Mouse (Mus musculus) A20 (cell line): Measurements from ENCODE around the gene Crtac1.

Experiments
- DNase-seq: peaks from one replicate; pipeline ENCODE4 v3.0.0-alpha.2; 2011; ENCODE audit warnings: low read depth, low spot score

Crtac1 gene

DNA sequence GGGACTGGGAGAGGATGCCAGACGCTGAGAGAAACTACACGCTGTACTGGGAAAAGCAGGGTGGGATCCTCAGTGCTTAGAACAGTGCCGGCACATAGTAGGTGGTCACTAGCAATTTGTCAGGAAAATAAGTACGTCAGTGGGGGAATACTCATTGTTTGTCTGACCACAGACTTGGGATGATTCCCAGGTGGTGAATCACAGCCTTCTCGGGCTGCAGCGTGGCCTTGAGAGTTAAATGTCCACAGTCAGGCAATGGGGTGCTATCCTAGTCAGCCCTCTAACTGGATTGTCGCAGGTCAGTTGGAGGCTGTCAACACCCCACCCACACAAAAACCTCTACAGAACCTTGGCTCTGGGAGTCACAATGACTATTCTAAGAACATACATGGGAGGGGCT lies 100.1 kb downstream of the Crtac1 start:
- no peak for DNase-seq

DNA sequence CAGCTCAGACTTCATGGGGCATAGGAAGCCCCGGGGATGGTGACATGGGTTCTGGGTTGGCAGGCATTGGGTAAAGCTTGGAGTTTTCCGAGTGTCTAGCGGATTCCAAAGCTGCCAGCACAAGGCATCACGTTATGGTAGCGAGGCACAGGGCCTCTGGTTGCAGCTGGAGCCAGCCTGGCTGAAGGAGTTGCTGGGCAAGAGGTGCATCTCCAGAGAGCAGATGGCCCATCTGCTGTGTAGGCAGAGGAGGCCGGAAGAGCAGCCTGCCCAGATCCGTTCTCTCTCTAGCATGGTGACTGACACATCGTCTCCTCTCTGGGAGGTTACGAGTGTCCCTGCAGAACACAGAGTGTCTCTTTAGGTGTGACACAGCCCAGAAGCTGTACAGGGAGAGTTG lies 103.4 kb downstream of the Crtac1 start:
- DNase-seq = no peak

DNA sequence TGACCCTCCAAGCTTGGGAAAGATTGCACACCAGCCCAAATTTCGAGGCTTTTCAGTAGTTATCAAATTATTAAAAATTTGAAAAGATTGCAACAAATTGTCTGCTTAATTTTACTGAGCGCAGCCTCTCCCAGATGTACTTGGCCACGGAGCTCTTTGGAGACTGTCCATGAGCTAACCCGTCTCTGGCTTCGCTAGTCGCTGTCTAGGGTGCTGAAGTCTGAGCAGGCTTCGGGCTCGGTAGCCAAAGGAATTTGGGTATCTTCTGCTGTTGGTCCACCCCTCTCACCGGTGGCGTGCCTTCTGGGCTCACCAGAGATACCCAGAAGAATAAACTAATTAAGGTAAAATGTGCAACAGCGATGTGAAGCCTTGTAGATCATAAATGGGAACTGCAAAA lies 105.7 kb downstream of the Crtac1 start:
- no peak for DNase-seq

DNA sequence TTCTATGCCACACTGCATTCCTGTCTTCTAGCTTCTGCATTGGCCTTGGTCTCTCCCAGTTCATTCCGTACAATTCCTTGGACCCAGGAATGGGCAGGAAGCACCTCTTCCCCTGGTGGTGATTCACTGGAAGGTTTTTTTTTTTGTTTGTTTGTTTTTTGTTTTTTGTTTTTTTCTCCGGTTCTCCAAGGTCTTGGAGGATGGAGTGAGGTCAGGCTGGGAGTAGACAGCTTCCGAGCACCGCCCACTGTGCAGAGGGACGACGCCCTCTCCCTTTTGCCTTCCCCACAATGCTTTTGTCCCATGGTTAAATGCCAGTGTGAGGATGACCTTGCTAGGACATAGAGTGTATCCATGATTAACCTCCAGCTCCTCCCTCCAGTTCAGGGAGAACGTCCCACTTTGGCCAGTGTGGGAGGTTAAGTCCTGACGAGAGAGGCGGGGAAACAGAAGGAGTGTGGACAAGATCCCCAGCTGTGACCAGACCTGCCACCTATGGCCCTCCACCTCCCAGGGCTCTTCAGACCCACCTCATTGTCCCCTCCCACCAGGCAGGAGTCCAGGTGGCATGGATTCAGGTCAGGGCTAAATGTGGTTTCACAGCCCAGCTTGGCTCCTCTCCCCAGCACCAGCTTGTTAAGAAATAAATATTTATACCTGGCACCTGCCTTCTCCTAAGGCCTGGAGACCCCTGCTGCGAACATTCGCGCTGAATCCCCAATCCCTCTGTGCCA lies 109.1 kb downstream of the Crtac1 start:
- DNase-seq = no peak

DNA sequence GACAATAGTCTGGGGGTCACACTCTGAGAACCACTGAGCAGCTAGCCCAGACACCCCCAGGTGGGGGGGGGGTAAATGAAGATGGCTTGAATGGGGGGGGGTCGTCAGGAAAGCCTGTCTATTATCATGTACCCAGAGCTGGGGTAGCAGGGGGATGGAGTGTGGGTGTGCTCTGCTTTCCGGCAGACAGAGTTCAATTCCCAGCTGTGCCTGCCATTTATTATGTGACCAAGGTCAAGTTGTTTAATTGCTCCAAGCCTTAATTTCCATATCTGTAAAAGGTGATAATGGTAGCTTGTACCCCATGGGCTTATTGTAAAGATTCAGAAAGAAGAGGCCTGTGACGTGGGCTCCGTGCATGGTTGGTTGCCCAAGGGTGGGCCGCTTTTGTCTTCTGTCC lies 109.6 kb downstream of the Crtac1 start:
- no peak for DNase-seq

DNA sequence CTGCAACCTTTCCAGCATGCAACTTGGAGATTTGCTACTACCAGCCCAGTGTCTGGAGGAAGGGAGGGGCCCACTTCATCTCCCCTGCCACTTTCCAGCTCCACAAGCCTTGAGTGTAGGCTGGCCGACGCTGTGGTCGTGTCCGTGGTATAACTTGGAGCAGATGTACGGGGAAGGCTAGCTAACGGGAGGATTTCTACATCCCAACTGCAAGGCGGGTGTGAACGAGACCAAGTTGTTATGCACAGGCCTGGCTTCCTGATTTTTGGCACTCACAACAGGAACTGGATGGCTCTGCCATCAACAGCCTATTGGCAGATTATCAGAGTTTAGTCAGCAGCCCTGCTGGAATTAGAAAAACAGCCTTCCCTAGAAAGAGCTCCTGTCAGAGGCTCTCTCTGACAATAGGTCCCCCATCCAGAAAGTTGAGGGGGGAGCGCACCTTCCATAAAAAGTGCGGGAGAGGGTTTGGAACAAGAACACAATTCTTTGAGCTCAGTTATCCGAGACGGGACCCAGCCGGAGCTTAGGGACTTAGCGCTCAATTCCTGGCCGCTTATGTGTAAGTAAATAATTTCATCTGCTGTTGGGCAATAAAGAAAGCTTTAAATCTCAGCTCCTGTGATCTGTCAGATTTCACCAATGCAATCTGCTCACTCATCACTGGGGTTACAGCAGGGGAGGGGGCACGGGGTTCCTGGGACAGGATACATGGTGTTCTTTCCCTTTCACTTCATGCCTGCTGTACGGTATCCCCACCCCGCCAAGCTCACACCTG lies 113.7 kb downstream of the Crtac1 start:
- DNase-seq = no peak

DNA sequence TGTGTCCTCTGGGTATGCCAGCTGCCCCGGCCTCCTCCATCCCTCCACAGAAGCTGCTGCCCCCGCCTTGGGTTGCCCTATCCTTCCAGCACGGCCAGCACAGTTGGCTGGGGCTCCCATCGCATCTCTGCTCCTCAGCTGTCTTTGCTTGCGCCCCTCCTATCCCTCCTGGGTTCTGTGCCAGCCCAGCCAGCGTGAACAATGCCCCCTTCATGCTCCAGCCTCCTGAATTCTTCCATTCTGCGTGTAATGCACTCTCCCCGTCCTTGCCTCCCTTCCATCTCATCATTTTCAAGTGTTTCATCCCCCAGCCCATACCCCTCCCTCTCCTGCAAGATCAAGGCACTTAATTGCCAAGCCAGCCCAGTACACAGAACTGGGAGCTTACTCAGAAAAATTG lies 114.6 kb downstream of the Crtac1 start:
- no peak for DNase-seq

GRCm38 (mm10) chr19:42316525-42316924 lies 115.1 kb downstream of the Crtac1 start:
- DNase-seq = no peak

DNA sequence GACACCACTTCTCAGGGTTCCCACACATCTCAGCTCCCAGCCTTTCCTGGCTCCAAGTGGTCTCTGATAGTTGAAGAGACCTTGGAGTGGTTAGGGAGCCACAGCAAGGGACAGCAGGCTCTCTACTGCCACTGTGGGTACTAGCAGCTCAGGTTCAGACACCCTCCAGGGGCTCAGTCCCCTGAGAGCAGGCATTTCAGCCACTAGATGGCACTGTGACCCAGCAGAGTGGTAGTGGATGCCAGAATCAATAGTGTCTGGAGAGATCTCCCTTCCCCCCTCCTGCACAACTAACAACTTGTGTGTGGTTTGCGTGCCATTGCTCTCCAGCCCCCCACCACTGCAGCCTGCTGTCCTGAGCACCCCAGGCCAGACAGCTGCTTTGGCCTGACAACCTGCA lies 115.7 kb downstream of the Crtac1 start:
- peak; percentile 67 for DNase-seq

DNA sequence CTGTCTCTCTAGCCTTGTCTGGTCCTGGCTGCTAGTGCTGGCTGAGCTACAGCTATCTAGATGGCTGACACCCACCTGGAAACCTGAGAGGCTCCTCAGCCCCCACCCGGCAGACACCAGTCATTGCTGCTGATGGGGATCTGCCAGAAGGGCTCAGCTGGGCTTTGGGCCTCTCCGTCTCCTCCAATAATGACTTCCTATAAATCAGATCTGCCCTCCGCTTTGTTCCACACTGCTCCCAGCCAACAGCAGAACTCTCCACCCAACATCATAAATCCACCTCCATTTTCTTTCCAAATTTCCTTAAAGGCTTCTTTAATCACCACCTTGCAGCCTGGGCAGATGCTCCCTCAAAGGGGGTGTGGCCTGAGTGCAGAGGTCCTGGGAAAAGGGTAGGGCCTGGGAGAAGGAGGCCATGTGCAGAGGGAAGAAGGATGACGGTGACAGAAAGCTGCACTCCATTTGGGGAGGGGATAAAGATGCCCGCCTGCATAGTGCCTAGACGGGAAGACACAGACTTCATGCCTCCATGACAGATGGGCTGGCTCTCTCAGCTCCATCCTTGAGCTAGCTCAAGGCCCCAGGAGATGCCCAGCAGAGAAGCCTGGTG lies 116.4 kb downstream of the Crtac1 start:
- DNase-seq = no peak

- DNase-seq = no peak
Measured at GRCm38 (mm10) chr19:42312191-42312590, 119.4 kb downstream of the Crtac1 start.

- peak; percentile 4 for DNase-seq
Measured at GRCm38 (mm10) chr19:42311332-42311731, 120.3 kb downstream of the Crtac1 start.

DNA sequence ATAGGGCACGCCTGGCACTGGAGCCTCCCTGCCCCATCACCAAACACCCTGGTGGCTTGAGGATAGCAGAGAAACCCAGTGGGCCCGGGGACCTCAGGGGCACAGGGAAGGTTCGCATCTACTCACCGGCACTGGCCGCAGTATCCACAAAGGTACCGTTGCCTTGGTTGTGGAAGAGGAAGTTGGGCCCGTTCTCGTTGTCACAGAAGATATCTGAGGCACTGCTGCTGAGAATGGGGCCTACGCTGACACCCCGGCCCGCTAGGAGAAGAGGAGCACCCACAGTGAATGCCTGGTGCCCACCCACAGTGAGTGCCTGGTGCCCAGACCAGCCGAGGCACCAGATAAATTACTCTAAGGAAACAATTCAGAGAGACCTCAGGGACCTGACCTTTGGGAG lies 122.7 kb downstream of the Crtac1 start:
- no peak for DNase-seq

DNA sequence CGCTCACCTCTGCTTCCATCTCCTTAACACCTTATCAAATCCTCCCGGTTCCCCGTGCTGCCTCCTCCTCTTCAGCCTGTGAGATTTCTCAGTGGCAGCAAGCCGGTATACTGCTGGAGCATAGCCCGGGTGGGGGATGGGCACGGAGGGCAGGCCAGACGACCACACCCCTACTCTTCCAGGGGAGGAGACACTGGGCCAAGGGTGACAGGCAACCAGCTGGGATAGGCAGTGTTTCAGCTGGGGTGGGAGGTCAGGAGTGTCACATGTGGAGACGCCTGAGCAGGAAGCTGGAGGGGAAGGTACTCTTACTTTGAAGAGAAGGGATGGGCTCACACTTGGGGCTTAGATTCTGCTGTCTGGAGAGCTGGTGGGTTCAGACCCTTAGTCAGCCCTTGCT lies 124.6 kb downstream of the Crtac1 start:
- DNase-seq = no peak

DNA sequence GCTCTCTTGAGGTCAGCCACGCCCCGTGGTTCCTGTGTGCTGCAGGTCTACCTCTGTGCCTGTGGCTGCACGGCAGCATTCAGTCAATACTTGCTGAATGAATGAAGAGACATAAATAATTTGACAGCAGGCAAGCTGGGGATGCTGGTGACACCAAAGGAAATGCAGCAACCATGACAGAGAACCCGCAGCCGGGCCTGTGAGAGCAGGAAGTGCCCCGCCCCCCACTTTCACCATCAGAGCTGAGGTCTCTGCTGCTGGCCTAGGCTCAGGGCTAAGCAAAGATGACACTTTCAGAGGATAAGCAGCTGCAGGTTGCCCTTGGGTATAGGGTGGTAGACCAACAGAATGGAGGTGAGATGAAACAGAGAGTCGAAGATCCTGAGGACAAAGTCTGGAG lies 125.4 kb downstream of the Crtac1 start:
- DNase-seq = peak; percentile 54

- peak; percentile 25 for DNase-seq
Measured at GRCm38 (mm10) chr19:42305746-42306145, 125.8 kb downstream of the Crtac1 start.

DNA sequence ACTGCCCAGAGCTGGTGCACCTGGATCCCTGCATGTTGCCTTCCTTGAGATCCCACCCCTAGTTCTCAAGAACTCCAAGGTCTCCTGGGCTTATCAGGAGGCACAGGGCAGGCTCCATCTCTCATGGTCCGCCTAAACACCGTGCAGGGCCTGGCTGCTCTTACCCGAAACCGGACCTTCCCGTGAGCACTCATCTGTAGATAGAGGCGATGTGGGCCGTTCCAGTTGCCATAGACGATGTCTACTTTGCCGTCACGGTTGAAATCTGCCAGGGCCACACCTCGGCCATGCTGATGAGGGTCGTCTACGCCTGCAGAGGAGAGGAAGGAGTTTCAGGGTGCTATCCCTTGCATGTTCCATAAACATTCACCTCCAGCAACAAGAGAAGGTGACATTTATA lies 127.1 kb downstream of the Crtac1 start:
- peak; percentile 5 for DNase-seq

DNA sequence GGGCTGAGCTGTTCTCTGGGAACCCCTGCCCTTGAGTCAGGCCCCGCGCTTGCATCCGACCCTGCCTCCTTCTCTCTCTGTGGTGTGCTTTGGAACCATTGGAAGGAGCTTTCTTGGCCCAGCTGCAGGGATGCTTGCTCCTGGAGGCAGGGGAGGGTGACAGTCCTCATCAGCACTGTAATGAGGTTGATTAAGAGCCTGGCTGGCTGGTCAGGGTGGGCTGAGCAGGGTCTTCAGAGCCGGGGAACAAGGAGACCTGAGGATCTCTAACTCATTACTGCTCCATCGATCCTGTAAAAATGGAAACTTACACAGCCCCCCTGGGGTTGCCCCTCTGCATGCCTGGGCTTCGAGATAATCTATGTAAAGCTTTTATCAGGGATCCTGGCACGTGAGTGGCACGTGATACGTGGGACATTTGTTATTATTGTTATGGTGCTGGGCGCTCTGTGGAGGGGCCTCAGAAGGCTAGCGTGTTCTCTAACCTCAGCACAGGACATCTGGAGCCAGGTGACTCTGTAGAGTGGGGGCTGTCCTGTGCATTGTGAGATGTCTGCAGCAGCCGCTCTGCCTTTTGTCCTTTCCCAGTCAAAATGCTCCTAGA lies 128.3 kb downstream of the Crtac1 start:
- DNase-seq = no peak

GRCm38 (mm10) chr19:42293216-42293615 lies 138.4 kb downstream of the Crtac1 start:
- no peak for DNase-seq

DNA sequence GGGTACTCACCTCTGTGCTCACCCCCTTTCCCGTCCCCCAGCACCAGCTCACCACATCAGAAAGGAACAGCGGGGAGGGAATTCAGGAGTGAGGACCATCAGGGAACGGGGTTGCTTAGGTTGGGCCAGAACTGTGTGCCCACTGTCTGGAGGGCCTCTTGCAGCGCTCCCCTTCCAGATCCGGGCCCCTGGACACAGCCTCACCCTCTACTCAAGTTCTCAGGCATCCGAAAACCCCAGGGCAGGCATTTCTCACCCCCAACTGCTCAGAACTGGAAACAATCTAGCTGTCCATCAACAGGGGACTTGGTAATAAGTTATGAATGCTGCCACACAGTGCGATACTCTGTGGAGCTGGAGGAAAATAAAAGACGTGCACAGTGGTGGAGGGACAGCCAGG lies 139.5 kb downstream of the Crtac1 start:
- DNase-seq = no peak

DNA sequence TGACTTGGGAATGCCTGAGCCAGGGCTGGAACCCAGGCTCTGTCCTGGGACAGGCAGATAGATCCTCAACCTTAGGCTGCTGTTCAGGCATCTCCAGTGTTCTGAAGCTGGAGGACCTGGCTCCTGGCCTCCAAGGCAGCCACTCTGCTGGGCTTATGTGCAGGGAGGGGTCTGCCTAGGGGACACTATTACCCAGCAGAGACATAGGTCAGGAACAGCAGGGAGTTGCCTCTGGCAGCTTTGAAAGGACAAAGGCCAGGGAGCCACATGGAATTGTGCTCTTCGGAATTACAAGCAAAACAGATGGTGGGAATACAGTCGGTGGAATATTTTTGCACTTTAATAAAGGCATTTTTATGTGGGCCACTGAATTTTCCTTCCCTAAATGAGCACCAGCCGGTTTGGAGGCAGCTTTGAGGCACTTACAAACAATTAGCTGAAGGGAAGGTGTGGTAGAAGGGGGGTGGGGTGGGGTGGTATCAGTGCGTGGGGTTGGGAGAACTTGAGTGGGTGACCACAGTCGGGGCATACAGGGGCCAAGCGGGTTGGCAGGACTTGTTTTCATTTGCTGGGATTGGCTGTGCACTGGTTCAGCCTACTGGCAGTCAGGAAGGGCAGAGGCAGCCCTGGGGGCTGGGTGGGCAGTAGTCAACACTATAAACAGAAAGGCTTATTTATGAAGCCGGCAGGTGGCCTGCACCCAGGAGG lies 140.5 kb downstream of the Crtac1 start:
- DNase-seq = no peak

DNA sequence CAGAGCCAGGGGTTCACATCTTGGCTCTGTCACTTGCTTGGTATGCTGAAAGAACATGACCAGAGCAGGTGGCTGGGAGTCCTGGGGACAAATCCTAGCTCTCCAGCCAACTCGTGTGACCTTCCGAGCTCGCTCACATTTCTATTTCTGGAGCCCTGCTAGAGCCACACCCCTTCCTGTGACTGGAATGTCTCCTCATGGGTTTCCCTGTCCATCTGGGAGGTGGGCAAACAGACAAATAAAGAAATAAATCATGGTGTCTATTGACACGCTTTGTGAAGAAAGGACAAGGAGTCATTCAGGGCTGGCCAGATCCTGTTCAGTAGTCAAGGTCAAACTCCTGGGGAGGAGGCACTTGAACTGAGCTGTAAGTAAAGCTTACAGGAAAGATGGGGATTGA lies 143.2 kb downstream of the Crtac1 start:
- no peak for DNase-seq
